Mouse (Mus musculus) thymus, postnatal 36 days (tissue): ENCODE measurements around the gene Cnpy3.
"Not testable (repeated sequence)": the region's sequence is repeated elsewhere in the genome, so short reads cannot be mapped to it uniquely, and the experiment has no call there.

Experiments used
- DNase-seq, 2 experiments: peaks; one replicate each; pipeline ENCODE4 v3.0.0; 2022; ENCODE audit warnings: mixed read lengths in 2 of 2

The Cnpy3 gene

DNA sequence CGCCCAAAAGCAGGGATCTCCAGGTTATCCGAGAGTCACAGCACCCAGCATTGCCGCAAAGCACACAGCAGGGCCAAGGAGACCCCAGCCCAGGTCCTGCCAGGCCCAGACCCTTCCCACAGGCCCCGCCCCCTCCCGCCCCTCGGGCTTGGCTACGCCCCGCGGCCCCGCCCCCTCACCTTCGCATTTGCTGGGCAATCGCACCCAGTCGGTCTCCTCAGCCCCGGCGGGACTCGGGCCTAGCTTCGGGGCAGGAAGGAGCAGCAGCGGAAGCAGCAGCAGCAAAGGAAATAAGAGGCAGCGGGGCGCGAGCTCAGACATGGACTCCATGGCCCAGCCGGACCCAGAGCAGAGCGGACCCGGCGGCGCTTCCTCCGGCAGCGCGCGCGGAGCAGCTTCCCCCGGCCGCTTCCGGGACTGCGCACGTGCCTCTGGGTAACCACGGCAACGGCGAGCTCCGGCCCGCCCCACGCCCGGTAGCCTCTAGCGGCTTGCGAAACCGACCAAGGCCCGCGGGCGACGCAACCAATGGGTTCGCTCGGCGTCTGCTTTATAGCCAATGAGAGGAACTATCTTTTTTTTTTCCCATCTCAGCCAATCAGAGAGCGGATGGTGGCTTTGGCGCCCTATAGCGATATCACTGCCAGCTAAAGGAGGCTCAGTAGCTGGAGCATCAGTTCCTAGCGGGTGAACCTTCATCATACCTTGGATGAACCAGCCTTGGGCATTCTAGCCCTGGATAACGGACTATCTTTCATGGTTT is at the start of gene Cnpy3:
Gene Cnpy3 (minus strand): TSS at position 421 of the 763 bp plus-strand sequence.
- DNase-seq, result peak; percentile 94 to 98

DNA sequence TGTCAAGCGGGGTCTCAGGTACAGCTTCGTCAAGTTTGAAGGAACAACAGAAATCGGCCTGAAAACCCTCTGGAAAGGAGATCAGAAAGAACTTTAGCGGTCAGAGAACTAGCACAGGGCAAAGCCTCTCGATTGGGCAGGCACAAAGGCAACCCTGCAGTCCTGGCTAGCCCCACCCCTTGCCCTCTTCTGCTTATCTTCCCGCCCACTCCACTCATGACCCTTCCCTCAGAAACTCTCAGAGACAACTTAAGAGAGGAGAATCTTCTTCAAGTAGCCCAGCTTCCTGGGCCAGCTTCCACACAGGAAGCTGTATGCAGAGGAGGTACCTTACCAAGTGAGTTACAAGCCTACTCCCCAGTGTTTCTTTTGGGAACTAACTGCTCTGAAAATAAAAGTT is 49.7 kb upstream of the Cnpy3 start:
- DNase-seq, result no peak

- DNase-seq, result no peak
Measured at GRCm38 (mm10) chr17:46799680-46800079, 47.7 kb upstream of the Cnpy3 start.

DNA sequence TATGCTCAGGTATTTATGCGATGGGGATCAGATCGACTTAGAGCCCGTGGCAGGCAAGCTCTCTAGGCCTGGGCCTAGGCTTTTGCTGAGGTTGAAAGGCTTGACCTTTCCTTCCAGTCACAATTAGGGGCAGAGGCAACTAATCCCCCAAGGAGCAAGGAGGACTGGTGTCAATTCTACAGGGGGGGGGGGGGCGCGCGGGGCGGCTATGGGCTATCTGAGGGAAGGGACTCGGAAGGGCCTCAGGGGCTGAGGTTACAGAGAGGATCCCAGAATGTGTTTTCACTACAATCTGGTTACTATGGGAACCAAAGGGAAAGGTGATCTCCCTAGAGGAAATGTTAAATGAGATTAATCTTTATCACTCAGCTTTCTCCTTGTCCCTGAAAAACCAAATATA is 45.4 kb upstream of the Cnpy3 start:
- no peak for DNase-seq

GRCm38 (mm10) chr17:46796743-46797142 is 44.7 kb upstream of the Cnpy3 start:
- DNase-seq, result no peak

DNA sequence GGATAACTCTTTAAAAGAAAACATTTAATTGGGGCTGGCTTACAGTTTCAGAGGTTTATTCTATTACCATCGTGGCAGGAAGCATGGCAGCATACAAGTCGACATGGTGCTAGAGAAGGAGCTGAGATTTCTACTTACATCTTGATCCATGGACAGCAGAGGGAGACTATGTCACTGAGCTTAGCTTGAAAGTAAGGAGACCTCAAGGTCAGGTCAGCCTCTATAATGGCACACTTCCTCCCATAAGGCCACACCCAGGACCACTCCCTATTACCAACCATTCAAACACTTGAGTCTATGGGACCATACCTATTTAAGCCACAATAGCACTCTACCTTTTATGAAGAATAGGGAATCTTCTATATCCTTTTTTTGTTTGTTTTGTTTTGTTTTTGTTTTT is 40.9 kb upstream of the Cnpy3 start:
- DNase-seq, result no peak

GRCm38 (mm10) chr17:46787974-46788373 is 36.0 kb upstream of the Cnpy3 start:
- DNase-seq, result not testable (repeated sequence)

GRCm38 (mm10) chr17:46786952-46787351 is 34.9 kb upstream of the Cnpy3 start:
- DNase-seq, result no peak

- no peak for DNase-seq
Measured at GRCm38 (mm10) chr17:46783222-46783565, 31.2 kb upstream of the Cnpy3 start.

DNA sequence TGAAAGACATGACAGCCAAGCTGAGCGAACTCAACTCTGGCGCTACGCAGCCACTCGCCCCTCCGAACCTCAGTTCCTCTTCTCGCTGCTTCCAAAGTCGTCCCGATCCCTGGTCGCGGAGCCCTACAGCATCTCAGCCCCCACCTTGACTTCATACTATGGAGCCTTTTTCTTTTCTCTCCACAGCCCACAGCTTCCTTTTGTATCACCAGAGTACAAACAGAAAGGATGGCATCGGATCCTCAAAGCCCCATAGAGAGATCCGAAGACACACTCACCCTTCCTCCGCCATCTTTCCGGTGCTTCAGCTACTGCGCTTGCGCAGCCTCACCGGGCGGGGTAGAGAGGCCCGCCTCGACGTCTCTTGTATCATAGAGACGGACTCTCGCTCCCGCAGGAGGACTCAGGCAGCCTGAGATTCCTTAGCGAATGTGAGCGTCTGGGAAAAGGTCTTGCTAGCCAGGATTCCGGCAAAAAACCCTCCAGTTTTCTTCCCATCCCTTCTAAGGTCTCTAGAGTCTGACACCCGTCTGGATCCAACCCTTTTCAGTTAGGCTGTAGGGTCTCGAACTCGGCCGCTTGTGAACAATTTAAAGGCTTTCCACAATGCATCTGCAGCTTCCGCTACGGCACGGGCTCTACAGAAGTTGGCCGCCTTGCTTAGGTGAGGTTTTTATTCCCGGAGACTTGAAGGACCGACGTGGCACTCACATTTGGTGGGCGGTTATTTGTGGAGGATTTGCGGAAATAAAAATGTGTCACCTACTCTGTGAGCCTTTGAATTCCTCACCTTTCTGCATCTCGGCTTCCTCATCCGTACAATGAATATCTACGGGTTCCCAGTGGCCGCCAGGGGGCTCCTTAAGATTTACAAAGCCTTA is 30.6 kb upstream of the Cnpy3 start, which contains the start of gene Rpl7l1:
Gene Rpl7l1 (minus strand): TSS at position 332 of the 881 bp plus-strand sequence.
- DNase-seq, result peak; percentile 90 to 92

GRCm38 (mm10) chr17:46781876-46782275 is 29.9 kb upstream of the Cnpy3 start:
- no peak for DNase-seq

- DNase-seq, result no peak
Measured at GRCm38 (mm10) chr17:46776087-46776486, 24.1 kb upstream of the Cnpy3 start.

- no peak for DNase-seq
Measured at GRCm38 (mm10) chr17:46775070-46775469, 23.1 kb upstream of the Cnpy3 start.

DNA sequence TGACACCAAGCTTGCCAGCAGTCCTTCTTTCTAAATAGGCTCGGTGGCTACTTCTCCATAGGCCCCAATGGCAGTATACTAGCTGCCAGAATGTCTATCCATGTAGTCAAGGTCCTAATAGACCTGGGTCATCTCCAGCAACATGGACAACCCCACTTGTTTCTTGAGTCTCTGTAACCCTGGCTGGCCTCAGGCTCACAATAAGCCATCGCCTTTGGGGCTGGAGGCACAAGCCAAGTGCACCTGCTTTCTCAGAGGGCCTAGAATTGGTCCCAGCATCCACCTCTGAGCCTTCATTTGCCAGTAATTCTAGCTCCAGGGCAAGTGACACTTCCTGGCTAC is 22.1 kb upstream of the Cnpy3 start:
- DNase-seq, result no peak

GRCm38 (mm10) chr17:46773278-46774130 is 21.5 kb upstream of the Cnpy3 start:
- no peak for DNase-seq

- DNase-seq, result peak; percentile 81 to 83
Measured at GRCm38 (mm10) chr17:46772404-46773277, 20.6 kb upstream of the Cnpy3 start, which contains the start of gene 2310039H08Rik. TSS of gene 2310039H08Rik (plus strand) at chr17:46772635.

DNA sequence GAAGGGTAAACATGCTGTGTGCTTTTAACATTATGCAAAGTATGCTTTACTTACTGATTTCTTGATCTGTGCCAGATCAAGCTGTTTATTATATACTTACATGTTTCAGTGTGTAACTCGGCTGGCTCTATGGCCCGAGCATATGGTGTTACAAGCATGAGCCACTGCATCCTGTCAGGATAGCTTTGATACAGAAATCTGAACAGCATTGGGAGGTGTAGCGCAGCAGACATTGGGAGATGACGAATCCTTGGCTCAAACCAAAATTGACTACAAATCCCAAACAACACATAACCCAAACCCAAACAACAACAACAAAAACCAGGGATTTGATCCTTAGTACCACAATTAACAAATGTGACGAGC is 20.0 kb upstream of the Cnpy3 start:
- DNase-seq, result no peak

DNA sequence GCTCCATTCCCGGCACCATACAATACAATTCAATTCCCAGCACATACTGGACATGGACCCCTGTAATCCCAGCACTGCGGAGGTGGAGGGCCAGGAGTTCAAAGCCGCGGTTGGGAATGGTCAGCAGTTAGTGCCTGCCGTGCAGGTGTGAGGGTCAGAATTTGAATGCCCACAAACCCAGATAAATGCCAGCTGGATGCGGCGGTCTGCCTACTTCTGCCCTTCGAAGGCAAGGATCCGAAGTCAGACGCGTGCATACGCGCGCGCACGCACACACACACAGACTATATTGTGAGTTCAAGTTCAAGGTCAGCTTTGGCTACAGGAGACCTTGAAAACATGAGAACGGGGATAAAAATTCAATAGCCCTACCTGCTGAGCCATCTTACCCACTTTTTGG is 19.6 kb upstream of the Cnpy3 start:
- DNase-seq, result no peak

DNA sequence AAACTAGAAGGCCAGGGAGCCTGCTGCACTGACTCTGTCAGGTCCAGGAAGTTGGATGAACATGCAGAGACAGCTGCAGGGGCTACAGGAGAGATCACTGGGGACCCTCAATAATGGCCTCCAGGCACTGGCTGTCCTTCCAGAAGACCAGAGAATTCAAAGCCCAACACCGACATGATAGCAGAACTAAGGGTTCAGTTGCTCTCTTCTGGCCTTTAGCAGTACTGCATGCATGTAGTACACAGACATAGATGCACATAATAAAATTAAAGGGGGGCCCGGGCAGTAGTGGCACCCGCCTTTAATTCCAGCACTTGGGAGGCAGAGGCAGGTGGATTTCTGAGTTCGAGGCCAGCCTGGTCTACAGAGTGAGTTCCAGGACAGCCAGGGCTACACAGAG is 19.0 kb upstream of the Cnpy3 start:
- DNase-seq, result no peak

GRCm38 (mm10) chr17:46770546-46770945 is 18.5 kb upstream of the Cnpy3 start:
- DNase-seq, result no peak

GRCm38 (mm10) chr17:46767868-46768267 is 15.9 kb upstream of the Cnpy3 start:
- peak; percentile 78 to 89 for DNase-seq

- not testable (repeated sequence) for DNase-seq
Measured at GRCm38 (mm10) chr17:46764916-46765315, 12.9 kb upstream of the Cnpy3 start.
